Mouse (Mus musculus) adrenal gland, adult (tissue): ENCODE measurements at regions not wholly inside any gene's neighbourhood (a gene's known extent, or its start where the extent isn't known, plus 50 kb on each side); places are given as distances from the start of the nearest gene placed in this dataset.
"Not testable (repeated sequence)": the region's sequence is repeated elsewhere in the genome, so short reads cannot be mapped to it uniquely, and the experiment has no call there.

Experiments used
- DNase-seq, 2 experiments: peaks; one replicate each; pipeline ENCODE4 v3.0.0; 2022 to 2023; ENCODE audit warnings: low spot score in 1 of 2; ENCODE audit not compliant: inconsistent age in 2 of 2

DNA sequence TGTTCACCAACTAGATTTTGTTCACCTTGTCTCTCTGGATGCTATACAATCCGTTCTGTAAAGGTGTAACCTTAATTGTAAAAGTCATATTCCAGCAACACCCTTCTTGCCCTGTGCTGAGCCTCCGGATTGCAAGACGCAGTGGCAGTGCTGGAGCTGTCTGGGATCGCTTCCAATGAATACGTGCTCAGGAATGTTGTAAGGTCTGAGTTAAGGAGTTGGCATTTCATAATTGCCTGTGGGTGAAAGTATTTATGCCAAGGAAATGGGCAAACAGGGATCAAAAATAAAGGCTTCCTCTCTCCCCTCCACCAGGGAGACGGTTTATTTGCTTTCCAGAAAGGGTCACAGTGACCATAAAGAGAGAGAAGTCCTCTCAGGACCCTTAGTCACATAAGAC, 93.3 kb downstream of the Apob start:
- DNase-seq, result no peak

DNA sequence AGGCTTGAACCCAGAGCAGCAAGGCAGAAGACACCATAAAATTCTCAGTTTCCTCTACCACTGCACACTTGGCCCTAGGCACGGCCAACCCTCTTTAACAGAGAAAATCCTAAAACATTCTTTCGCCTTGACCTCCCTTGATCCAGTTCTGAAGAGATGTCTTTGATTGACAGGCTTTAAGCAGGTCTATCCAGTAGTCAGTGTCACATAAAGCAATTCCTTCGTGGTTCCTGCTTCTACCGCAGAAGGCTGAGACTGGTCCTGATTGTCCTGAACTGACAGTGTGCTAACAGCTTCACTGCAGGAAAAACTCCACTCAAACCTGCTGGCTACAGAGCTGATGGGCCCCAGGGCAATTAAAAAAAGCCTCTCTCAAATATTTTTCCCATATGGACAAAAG, 93.8 kb downstream of the Apob start:
- no peak for DNase-seq

DNA sequence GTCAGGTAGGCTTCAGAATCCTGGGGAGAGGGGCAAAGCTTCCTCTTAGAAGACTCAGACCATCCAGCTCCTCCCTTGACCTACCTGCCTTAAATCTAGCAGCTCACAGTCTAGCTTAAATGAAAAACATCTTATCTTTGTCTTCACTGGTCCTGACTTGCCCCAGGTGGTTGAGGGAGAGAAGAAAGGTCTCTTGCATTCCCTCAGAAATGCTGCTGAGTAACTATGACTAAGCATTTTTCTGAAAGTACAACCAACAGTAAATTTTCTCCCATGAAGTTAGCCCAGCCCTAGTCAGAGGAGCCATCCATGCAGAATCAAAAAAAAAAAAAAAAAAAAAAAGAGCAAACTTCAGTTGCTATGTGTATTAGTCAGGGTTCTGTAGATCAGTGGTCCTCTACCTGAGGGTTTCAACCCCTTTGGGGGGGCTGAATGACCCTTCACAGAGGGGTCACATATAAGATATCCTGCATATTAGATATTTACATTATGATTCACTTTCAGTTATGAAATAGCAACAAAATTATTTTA, 98.6 kb downstream of the Apob start:
- DNase-seq, result no peak

DNA sequence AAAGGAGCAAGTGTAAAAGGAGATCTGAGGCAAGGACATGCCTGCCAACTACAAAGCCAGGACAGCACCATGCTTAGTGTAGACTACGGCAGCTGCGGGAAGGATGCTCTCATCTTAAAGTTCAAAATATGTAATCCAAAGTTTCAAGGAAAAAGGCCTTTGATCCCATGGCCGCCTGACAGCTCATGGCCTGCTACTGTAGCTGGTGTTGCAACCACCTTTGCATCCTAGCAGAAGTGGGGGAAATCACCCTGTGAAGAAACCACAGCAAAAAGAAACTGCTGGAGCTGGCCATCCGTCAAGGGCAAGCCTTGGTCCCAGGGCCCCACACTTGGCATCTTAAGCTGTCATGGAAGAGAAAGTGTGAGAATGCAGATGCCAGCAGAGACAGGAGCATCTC, 99.9 kb downstream of the Apob start:
- DNase-seq, result peak; percentile 37 to 79

DNA sequence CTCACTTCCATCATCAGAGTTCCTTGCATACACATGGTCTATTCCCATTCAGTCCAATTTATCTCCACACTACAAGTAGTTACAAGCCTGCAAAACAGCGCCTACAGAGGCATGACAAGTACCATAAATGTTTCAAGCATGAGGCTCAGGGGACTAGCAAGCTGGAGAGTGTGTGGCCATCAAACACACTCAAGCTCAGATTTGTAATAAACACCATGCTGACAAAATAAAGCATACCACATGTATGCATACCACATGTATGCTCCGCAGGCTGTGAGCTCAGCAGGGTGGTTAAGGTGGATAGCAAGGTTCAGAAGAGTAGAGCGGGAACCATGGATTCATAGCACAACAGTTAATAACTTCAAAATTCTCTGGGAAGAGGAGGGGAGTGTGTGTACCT, 100.6 kb downstream of the Apob start:
- no peak for DNase-seq

DNA sequence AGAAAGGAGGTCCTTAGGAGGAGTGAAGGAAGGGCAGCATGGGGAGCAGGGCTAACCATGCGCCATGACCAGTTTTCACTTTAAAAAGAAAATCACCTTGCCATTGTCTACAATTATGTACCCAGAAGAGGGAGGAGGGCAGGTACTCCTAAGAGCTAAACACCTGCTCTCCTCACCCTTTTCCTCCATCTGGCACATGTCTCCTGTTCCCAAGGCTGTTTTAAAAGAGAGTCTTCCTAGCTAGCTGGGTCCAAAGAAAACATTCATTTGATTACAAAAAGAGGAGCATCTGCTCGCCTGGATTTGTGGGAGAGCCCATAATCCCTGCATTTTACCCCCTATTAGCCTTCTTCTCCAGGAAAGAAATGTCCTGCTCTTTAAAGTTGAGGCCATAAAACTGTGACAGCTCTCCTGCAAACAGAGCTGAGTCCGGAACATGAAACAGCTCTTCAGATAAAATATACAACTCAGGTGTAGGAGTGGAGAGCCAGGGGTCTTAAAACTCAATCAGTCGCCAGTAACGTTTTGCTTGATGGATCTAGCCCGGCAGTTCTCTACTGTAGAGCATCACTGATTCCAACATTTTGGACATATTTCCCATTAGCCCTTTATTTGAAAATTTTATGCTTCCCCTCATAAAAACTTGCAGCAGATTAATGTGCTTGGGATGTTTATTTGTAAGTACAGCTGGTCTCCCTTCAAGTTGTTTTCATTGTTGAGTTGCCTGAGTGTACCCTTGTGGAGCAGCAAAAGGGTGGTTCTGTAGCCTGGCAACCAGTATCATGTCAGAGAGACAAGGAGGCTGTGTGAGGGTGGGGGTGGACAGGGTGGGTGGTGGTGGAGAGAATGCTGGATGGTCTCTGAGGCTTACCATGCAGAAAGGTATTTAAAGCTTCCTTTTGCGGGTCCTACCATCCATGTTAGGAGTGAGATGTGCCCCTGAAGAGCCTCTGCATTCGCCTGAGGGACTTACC, 105.5 kb downstream of the Apob start:
- no peak for DNase-seq

DNA sequence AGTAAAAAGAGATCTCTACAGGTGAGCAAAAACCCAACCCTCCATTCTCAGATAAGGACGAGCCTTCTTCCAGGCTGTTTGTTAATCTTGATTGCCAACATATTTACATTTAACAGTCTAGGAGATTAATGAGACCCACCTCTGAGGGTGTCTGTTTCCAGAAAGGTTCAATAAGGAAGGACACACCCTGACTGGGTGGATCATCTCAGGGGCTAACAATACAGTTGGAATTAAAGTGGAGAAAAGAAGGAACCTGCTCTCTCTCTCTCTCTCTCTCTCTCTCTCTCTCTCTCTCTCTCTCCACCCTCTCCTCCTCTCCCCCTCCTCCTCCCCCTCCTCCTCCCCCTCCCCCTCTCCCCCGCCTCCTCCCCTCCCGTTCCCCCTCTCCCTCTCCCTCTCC, 110.5 kb downstream of the Apob start:
- DNase-seq, result no peak

DNA sequence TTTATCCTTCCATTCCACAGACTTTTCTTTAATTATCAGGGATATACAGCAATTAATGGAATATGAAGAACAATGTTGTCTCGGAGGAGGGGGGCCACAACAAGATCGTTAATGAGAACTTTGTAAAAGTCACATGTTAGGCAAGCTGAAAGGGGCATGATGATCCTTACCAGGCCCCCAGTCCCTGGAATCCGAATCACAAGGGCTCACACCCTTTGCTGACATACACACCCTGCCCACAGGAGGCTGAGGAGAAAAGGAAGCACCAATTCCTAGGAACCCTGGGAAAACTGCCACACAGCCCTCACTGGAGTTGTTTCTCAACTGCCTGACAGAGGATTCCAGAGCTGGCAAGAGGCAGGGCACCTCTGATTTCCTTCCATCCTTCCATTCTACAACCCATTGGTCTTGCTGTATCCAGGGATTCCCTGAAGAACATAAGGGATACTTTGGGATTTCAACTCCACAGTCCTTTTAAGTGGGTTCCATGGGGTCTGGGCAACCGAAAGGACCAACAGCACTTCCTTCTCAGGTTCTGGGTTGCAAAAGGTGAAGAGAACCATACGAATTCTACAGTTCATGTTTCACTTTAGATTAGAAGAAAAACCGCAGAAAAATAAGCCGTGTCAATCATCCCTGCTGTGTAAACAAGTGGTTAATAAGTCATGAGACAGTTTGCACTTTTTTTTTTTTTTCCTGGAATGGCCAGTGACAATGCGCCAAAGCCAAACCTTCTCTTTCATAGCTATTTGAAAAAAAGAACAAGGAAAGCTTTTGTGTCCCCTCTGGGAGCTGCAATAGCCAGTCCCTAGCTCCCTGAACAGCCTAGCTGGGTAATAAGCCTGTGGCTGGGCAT, 112.2 kb downstream of the Apob start:
- DNase-seq, result no peak

DNA sequence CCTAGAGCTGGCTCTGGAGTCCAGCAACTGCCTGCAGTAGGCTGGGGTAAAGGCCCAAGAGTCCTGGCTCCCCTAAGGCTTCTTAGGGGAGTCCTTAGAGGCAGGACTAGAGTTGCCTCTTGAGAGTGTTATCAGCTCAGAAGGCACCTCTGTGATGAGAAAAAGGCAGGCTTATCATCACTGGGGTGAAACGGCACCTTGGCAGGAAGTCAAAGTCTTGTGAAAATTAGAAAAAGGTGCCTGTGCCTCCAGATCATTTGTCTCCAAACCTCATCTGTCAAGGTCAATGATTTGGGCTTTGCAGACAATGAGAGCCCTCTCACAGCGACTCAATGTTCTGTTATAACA, 112.8 kb downstream of the Apob start:
- DNase-seq, result no peak

DNA sequence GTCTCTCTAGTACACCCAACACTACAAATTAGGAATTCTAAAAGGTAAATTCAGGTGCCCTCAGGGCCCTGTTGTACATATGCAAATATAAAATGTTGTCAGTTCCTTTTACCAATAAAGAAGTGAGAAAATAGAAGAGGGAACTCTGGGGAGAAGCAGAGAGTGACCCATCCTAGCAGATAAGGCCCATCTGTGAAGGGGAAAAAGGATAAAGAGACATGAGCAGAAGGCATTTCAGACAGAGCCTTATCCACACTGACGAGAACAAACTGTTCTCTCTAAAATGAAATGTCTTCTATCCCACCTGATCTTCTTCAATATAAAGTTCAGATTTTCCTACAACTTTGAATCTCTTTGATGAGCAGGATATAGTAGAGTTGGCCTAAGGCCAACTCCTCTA, 114.5 kb upstream of the Ldah start:
- no peak for DNase-seq

DNA sequence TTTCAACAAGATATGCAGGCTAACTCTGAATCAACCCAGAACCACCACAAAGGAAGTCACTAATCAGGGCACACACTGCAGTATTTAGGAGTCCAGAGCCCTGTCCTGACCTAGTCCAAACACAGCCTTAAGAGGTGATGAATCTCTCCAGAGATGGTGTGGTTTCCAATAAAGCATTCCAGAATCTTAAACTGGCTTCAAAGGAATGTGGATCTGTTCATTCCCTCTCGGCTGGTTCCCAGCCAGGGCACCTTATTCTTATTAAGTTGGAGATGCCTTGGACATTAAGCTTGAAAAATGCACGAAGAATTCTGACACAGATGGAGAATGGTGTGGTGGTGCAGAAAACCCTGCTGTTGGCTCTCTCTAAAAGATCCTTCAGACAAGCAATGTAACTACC, 112.0 kb upstream of the Ldah start:
- DNase-seq, result no peak

DNA sequence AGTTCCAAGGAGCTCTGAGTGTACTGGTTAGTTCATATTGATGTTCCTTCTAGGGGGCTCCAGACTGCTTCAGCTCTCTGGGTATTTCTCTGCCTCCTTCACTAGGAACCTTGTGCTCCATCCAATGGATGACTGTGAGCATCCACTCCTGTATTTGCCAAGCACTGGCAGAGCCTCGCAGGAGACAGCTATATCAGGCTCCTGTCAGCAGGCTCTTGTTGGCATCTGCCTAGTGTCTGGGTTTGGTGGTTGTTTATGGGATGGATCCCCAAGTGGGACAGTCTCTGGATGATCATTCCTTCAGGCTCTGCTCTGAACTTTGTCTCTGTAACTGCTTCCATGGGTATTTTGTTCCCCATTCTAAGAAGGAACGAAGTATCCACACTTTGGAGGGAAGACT, 109.5 kb upstream of the Ldah start:
- not testable (repeated sequence) for DNase-seq

DNA sequence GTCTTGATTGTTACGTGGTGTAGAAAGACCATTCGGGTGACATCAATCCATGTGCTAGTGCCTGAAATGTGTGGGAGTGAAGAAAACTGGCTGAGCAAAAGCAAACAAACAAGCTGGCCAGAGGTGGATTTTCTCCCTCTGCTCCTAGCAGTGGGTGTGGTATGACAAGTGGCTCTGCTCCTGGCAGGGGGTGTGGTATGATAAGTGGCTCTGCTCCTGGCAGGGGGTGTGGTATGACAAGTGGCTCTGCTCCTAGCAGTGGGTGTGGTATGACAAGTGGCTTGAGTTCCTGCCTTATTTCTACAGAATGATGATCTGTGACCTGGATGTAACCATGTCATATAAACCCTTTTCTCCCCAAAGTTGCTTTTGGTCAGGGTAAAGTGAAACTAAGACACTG, 108.8 kb upstream of the Ldah start:
- no peak for DNase-seq

DNA sequence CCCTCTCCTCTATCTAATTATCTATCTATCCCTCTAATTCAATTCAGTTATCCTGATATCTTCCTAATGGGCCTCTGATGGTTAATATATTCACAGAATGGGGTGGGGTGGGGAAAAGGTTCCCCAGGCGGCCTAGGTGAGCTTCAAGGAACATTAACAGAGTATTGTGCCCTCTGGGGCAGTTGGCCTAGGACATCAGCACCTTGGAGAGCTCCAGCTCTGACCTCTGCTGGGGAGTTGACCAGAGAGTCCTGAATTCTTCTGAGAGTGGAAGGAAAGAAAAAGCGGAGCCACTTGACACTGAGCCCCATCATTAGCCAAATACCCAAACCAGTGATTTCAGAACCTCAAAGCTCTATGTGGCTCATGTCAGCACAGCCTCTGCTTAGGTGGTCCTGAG, 108.1 kb upstream of the Ldah start:
- DNase-seq, result peak in 1 of 2 experiments; percentile 59

DNA sequence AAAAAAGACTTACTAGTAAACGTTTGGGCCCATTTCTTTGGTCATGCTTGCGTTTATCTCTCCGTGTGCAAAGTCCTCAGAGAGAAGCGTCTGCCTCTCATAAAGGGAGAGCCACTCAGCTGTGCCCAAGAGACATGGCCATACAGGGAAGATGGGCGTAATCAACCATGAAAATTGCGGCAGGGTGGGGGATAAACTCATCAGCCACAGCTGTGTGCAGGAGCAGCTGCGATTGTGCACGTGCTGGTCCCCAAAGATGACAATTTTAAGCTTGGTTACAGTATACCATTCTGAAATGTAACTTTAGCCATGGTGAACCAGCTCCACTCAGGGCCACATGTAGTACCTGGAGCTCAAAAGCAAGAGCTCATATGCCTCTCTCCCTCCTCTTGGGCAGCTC, 106.1 kb upstream of the Ldah start:
- DNase-seq, result no peak

DNA sequence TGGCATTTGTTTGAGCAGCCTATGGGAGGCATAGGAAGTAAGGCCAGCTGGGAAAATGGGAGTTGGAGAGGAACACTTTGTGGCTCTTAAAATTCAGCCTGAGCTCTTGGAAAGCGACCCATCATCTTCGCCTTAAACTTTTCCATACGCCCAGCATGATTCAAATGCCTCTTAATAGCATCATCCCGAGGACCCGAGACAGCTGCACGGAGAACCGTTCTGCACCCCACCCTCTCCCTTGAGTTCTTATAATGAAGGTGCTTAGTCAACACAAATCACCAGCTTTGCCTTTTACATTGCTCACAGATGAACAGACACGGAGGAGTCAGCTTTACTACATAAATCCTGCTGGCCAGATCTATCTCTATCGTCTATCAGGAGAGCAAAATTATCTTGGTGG, 104.6 kb upstream of the Ldah start:
- DNase-seq, result no peak

DNA sequence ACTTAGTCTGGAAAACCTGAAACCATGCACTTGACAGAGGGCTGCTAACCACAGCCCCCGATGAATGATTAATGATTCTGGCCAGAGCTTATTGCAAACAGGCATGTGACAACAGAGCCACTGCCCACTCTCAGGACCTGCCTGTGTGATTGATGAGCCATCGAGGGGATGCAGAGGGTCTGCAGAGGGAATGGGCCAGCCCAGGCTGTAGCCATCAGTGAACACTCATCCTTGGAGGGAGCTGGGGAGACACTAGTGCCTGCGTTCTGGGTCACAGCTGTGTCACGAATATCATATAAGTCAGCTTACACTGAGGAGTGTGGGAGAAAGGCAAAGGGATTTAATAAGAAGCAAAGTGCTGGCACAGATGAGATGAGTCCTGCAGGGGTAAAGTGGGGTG, 100.8 kb upstream of the Ldah start:
- no peak for DNase-seq

DNA sequence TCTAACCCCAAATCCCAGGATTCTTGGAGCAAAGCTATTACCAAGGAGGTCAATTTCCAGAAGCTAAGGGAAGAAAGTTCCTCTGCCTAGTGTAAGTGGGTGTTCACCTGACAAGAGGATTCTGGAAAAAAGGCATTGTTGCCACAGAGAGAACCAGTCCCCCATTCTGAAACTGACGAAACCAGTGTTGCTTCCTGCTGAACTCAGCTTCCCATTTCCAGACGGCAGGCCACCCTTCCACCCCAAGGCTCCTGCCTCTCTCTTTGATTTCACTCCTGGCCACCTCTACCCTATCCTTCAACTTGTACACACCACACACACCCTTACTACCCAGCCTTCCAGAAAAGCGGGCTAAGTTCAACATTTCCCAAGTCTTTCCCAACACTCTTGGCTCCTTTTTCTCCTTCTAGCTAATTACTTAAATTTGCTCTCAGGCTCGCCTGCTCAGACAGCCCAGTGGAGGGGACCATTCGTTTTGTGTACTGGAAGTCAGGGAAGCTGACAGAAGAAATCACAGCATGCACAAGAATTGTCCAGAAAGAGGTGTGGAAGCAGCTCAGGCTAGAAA, 98.6 kb upstream of the Ldah start:
- DNase-seq, result peak in 1 of 2 experiments; percentile 50

DNA sequence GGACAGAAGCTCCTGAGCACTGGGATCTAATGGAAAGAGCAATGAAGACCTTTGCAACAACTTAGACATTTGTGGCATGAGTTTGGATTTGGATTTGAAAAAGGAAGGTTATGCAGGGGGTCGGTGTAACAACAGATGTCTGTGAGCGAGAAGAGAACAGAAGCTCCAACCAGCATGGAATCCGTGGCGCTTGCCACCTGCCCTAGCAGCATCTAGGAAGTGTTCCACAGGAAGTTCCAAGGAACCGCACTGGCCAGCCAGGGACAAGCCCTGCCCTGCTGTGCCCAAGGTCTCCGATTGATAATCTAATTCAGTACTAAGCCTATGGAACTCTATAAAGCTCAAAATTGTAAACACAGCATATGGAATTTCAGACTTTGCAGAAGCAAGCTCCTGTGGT, 98.0 kb upstream of the Ldah start:
- DNase-seq, result no peak

DNA sequence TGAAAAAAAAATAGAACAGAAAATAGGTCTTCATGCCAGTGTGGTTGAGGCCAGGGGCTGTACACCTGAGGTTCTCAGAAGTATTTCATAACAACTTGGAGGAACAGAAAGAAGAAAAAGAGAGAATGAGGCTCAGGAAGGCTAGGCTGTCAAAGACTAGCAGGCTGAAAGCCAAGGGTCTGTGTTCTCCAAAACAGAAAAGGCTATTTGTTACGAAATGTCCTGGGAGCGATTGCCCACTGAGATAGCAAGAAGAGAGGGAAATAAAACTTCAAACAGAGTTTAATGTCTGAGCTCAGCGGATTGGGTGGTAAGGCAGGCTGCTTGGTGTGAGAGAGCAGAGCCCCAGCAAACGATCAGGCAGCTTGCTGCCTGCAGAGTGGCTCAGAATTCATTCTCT, 97.6 kb upstream of the Ldah start:
- DNase-seq, result peak in 1 of 2 experiments; percentile 37

DNA sequence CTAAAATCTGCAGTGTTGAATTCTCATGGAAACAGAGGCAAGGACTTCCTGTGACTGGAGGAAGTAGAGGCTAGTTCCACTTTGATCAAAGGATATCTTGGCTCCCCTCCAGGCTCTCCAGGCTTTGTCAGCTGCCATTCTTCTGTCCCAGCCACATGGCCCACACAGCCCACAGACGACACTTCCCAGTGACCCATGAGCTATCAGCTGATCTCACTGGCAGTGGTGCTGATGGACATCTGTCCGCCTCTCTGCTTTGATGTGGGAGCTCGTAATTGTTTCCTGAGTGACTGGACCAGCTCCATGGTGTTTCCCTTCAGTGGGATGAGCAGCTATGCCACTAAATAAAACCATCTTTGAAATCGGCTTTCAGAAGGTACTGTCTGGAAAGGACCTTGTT, 96.4 kb upstream of the Ldah start:
- no peak for DNase-seq

DNA sequence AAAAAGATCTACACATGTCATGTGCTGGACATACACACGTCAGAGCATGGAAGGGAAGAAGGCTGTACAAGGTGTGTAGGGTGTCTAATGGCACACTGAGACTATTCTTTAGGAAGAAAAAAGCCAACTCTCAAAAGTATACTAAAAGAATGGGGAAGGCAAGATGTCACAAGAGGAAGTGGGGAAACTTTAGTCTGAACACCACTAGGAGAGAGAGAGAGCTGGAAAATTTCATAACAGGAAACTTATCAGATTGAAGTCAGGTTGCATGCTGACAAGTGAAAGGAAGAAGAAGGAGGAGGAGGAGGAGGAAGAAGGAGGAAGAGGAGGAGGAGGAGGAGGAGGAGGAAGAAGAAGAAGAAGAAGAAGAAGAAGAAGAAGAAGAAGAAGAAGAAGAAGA, 52.3 kb upstream of the Ldah start:
- DNase-seq, result no peak
